Mouse (Mus musculus) heart, embryonic 15.5 days (tissue): ENCODE data around the gene Ube2q1. TPM values are rescaled to one million over a fixed set of nuclear protein-coding genes. Genes with fewer than 3 reads are reported as not detected.

Experiments used
- ATAC-seq: fragments of 200-750 bp; cut with Nextera tagmentation; replicated peaks from 2 replicates; pipeline ENCODE4 v1.8.0; 2017; ENCODE audit warnings: low read depth, moderate TSS enrichment; ENCODE audit not compliant: insufficient number of reproducible peaks, insufficient read depth, low FRiP score
- H3K27ac ChIP-seq: fragments of 300-500 bp; sonication (generic); 2 replicates; pipeline ENCODE4 v1.5.1; 2015; ENCODE audit warnings: mild to moderate bottlenecking, inconsistent platforms
- H3K27me3 ChIP-seq: fragments of 300-500 bp; sonication (generic); 2 replicates; pipeline ENCODE4 v1.6.1; 2015; ENCODE audit warnings: inconsistent platforms
- H3K36me3 ChIP-seq: fragments of 300-500 bp; sonication (generic); 2 replicates; pipeline ENCODE4 v1.6.1; 2015; ENCODE audit warnings: mild to moderate bottlenecking, inconsistent platforms
- H3K4me1 ChIP-seq: fragments of 300-500 bp; sonication (generic); replicated peaks from 2 replicates; pipeline ENCODE4 v1.6.1; 2015; ENCODE audit warnings: inconsistent platforms
- H3K4me2 ChIP-seq: fragments of 300-500 bp; sonication (generic); 2 replicates; pipeline ENCODE4 v1.6.1; 2015; ENCODE audit warnings: inconsistent platforms, mild to moderate bottlenecking, moderate library complexity
- H3K4me3 ChIP-seq: fragments of 300-500 bp; sonication (generic); 2 replicates; pipeline ENCODE4 v1.5.1; 2015; ENCODE audit warnings: mild to moderate bottlenecking, inconsistent platforms
- H3K9ac ChIP-seq: fragments of 300-500 bp; sonication (generic); 2 replicates; pipeline ENCODE4 v1.6.1; 2015; ENCODE audit warnings: mild to moderate bottlenecking, inconsistent platforms
- H3K9me3 ChIP-seq: fragments of 300-500 bp; sonication (generic); replicated peaks from 2 replicates; pipeline ENCODE4 v1.6.1; 2016; ENCODE audit warnings: inconsistent platforms
- WGBS: fragments of 180-500 bp; shearing (Covaris S2); methylation state at CpG from one replicate; pipeline ENCODE4 v1.1.7; 2015; ENCODE audit warnings: mixed read lengths; 5-methylcytosine and 5-hydroxymethylcytosine counted together
- polyA plus RNA-seq: library from polyadenylated mRNA; unstranded; fragments of >200 nt; fragmentation: Nextera tagmentation; extraction: Ambion mirVana; gene quantifications from 2 replicates; pipeline ENCODE4 v1.2.1, GENCODE M21; 2015

Gene Ube2q1
- polyA plus RNA-seq, 1 experiment from 2014 or later = 6.8 TPM

- 72% methylated on average over 10 of the region's 10 CpGs for WGBS
- ATAC-seq = no peak
- Histone ChIP-seq H3K4me2 (no peak overlapping the region), H3K9ac (no peak overlapping the region), H3K27ac (no peak overlapping the region), H3K9me3 (no peaks in the 10 kb centered on the region), H3K36me3 (no peaks in the 10 kb centered on the region), H3K4me1 (peaks cover 5% of the 10 kb centered on the region), H3K4me3 (no peak overlapping the region), H3K27me3 (0 out of 2 replicates have a peak, but pooled peaks cover 2% of the 10 kb centered on the region)
These were observed 48.4 kb downstream of the Ube2q1 start for GRCm38 (mm10) chr3:89821548-89822480.

GRCm38 (mm10) chr3:89823594-89823993 is 50.2 kb downstream of the Ube2q1 start:
- 47% methylated on average over 2 of the region's 2 CpGs for WGBS
- H3K27me3 ChIP-seq = no peaks in the 10 kb centered on the region
- no peak overlapping the region for H3K4me3 ChIP-seq
- no peaks in the 10 kb centered on the region for H3K9me3 ChIP-seq
- H3K9ac ChIP-seq = no peak overlapping the region
- peaks cover 5% of the 10 kb centered on the region for H3K4me1 ChIP-seq
- H3K27ac ChIP-seq = no peak overlapping the region
- no peaks in the 10 kb centered on the region for H3K36me3 ChIP-seq
- H3K4me2 ChIP-seq = no peak overlapping the region
- no peak for ATAC-seq

DNA sequence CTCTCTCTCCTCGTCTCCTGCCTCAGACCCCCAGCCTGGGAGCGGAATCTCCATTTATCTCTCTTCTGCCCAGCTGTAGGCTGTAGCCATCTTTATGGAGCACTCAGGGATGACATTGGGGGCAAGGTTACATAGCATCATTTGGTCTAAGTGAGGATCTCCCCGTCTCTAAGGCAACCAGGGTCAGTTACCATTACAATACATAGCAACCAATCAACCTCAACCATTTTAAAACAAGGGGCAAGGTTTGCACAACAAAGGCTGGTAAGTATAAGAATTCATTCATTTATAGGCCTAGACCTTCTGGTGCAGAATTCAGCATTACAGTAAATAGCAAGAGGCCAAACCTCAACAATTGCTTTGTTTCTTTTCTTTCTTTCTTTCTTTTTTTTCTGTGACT is 52.9 kb downstream of the Ube2q1 start:
- WGBS = 68% methylated on average over 3 of the region's 3 CpGs
- no peak overlapping the region for H3K4me2 ChIP-seq
- H3K36me3 ChIP-seq = no peaks in the 10 kb centered on the region
- no peak for ATAC-seq
- peaks cover 26% of the 10 kb centered on the region for H3K27me3 ChIP-seq
- no peaks in the 10 kb centered on the region for H3K9me3 ChIP-seq
- H3K4me1 ChIP-seq = peaks cover 6% of the 10 kb centered on the region
- H3K27ac ChIP-seq = no peak overlapping the region
- no peak overlapping the region for H3K9ac ChIP-seq
- H3K4me3 ChIP-seq = no peak overlapping the region

DNA sequence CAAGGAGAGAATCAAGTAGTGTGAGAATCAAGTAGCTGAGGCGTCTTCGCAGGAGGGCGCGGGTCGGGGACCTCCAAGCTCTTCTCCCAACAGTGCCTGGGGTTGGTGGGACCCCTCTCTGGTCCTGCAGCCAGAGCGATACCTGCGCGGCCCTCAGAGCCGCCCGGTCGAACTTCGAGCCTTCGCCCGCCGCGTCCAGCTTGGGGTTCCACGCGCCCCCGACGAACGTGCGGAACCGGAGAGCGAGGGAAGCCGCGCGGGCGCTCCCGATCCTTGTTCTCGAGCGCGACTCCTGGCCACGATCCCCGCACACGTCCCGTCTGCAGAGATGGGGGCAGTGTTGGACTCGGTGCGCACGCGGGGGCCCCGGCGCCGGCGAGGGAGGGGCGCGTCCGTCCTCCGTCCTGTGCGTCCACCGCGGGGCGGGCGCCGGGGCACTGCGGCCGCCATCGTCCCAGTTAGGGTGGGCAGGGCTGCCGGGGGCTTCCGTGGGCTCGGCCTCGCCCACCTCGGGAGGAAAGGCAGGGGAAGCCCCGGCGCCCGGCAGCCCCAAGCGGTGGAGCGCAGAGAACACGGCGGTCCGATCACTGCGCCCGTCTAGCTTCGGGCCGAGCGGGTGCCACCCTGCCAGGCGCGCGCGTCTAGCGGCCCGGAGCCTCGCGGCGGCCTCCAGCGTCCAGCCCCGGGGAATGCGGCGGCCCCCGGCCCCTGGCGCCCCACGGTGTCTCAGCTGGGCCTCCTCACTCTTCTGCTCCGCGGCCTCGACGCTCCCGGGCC is 57.6 kb downstream of the Ube2q1 start, which contains the start of gene She:
Gene She (plus strand): TSS at position 556 of the 777 bp plus-strand sequence.
- peak within 1 kb of the TSS; percentile 81 for H3K4me2 ChIP-seq

More for the DNA sequence above, 57.6 kb downstream of the Ube2q1 start, which contains the start of gene She:
- H3K4me1 ChIP-seq = peaks cover 15% of the 10 kb centered on the region
- ATAC-seq = peak; percentile 73
- WGBS = 2% methylated on average over 92 of the region's 96 CpGs
- H3K27me3 ChIP-seq = peaks cover 64% of the 10 kb centered on the region
- peak within 1 kb of the TSS; percentile 64 for H3K9ac ChIP-seq
- H3K36me3 ChIP-seq = no peaks in the 10 kb centered on the region
- H3K4me3 ChIP-seq = peak within 1 kb of the TSS; percentile 63
- no peaks in the 10 kb centered on the region for H3K9me3 ChIP-seq
- H3K27ac ChIP-seq = peak within 1 kb of the TSS; percentile 84

Other genes starting within 250 kb of the Ube2q1 start
- gene Adar, start 58.6 kb upstream of the Ube2q1 start, polyA plus RNA-seq = 6.1 and 9.3 TPM in 2 replicates
- gene Chrnb2, start 9.0 kb upstream of the Ube2q1 start, polyA plus RNA-seq = 0.18 and 0.47 TPM in 2 replicates
- 6.0 and 6.4 TPM in 2 replicates for gene She, start 57.8 kb downstream of the Ube2q1 start, polyA plus RNA-seq
- 1.1 and 1.7 TPM in 2 replicates for gene Il6ra, start 139.6 kb downstream of the Ube2q1 start, polyA plus RNA-seq
- gene Atp8b2, start 189.9 kb downstream of the Ube2q1 start, polyA plus RNA-seq = 9.9 and 14.2 TPM in 2 replicates
- gene Hax1, start 225.2 kb downstream of the Ube2q1 start, polyA plus RNA-seq = 78.8 and 85.8 TPM in 2 replicates